15 mouse cellular contexts compared by ENCODE assay signal in the genomic region with DNA sequence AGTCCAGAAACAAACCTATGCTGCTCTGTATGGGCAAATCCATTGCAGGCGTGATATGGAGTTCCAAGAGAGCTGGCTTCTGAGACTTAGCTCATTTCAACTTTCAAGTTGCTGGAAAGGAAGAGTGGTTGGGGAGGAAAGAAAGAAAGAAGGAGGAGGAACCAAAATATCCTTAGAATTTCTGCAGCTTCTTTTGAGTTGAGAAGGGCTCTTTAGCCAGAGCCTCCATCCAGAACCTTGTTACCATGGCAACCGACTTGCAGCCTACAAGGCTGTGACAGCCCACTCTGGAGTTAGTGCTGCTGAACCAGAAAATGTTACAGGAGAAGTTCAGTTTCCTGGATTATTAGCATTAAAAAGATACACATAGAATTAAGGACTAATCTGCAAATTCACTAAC. TPM values are rescaled to one million over a fixed set of nuclear protein-coding genes. Genes with fewer than 3 reads are reported as not detected.
DNase-seq lines count a peak whose midpoint lies in the region; ATAC-seq and TF ChIP-seq lines count a peak whose summit lies in the region.
"Had no signal": no experiment of that assay in that cellular context is flagged by ENCODE, and none has a peak within 500 bp of the region (broad histone marks: within the 10 kb centered on the region; RNA-seq: fewer than 3 reads in every experiment).

No protein-coding gene starts in this region.

- H3K4me2 ChIP-seq in hindbrain, embryonic 13.5 days: no peak overlapping the region
- no peak overlapping the region for H3K4me2 ChIP-seq in embryonic facial prominence, embryonic 14.5 days (ENCODE audit: low read depth, low read length)
- no peak overlapping the region for H3K4me2 ChIP-seq in midbrain, embryonic 12.5 days (replicated peaks)
- H3K4me2 ChIP-seq: heart, embryonic 12.5 days; limb, embryonic 12.5 days; stomach, embryonic 15.5 days had no signal

- TF ChIP-seq POLR2A in thymus, adult 2 months (IDR thresholded peaks at IDR 0.05; ENCODE audit: control insufficient read depth, extremely low read depth, insufficient read depth, low read length, poor library complexity): no peak
- TF ChIP-seq POLR2A in heart, adult 2 months (IDR thresholded peaks at IDR 0.05; ENCODE audit: insufficient read depth, low read depth, low read length): no peak

- ATAC-seq in hindbrain, embryonic 13.5 days (ENCODE audit: low FRiP score): no peak
- no peak for ATAC-seq in embryonic facial prominence, embryonic 14.5 days (ENCODE audit: low read depth)
- 0 out of 2 replicates have a peak, but pooled peaks have one; percentile 63 for ATAC-seq in midbrain, embryonic 12.5 days (ENCODE audit: low FRiP score, low read depth)
- ATAC-seq: CD4-positive, CD25-positive, alpha-beta regulatory T cell, adult 4 months had no signal

- H3K4me3 ChIP-seq in hindbrain, embryonic 13.5 days: no peak overlapping the region
- no peak overlapping the region for H3K4me3 ChIP-seq in hindbrain, embryonic 10.5 days
- no peak overlapping the region for H3K4me3 ChIP-seq in embryonic facial prominence, embryonic 14.5 days (ENCODE audit: low read depth, low read length)
- H3K4me3 ChIP-seq in midbrain, embryonic 12.5 days: no peak overlapping the region
- H3K4me3 ChIP-seq in thymus, adult 2 months (ENCODE audit: control insufficient read depth, insufficient read depth, low read length): no peak overlapping the region
- no peak overlapping the region for H3K4me3 ChIP-seq in heart, adult 2 months
- H3K4me3 ChIP-seq: heart, embryonic 12.5 days; limb, embryonic 12.5 days; stomach, embryonic 15.5 days had no signal

- peaks cover 39% of the 10 kb centered on the region for H3K4me1 ChIP-seq in hindbrain, embryonic 13.5 days (replicated peaks)
- peaks cover 15% of the 10 kb centered on the region for H3K4me1 ChIP-seq in hindbrain, embryonic 10.5 days (replicated peaks)
- no peaks in the 10 kb centered on the region for H3K4me1 ChIP-seq in embryonic facial prominence, embryonic 14.5 days (ENCODE audit: control insufficient read depth, insufficient read depth, low read length)
- peaks cover 23% of the 10 kb centered on the region for H3K4me1 ChIP-seq in midbrain, embryonic 12.5 days
- no peaks in the 10 kb centered on the region for H3K4me1 ChIP-seq in thymus, adult 2 months (replicated peaks; ENCODE audit: control insufficient read depth, insufficient read depth, low read length)
- H3K4me1 ChIP-seq in heart, adult 2 months (ENCODE audit: control insufficient read depth, insufficient read depth, low read length): no peaks in the 10 kb centered on the region
- H3K4me1 ChIP-seq: heart, embryonic 12.5 days; stomach, embryonic 15.5 days had no signal

- H3K9me3 ChIP-seq in hindbrain, embryonic 13.5 days: no peaks in the 10 kb centered on the region
- no peaks in the 10 kb centered on the region for H3K9me3 ChIP-seq in hindbrain, embryonic 10.5 days
- H3K9me3 ChIP-seq in embryonic facial prominence, embryonic 14.5 days (ENCODE audit: control insufficient read depth, low read length): no peaks in the 10 kb centered on the region
- H3K9me3 ChIP-seq in midbrain, embryonic 12.5 days: no peaks in the 10 kb centered on the region
- H3K9me3 ChIP-seq: heart, embryonic 12.5 days; limb, embryonic 12.5 days; stomach, embryonic 15.5 days had no signal

- intact Hi-C loops in heart, adult 2 months (cut with DNase I): no loop called here

- H3K79me2 ChIP-seq in heart, adult 2 months (replicated peaks; ENCODE audit: control insufficient read depth, insufficient read depth, low read length): no peaks in the 10 kb centered on the region

- H3K9ac ChIP-seq in hindbrain, embryonic 13.5 days: no peak overlapping the region
- no peak overlapping the region for H3K9ac ChIP-seq in embryonic facial prominence, embryonic 14.5 days (ENCODE audit: low read depth, low read length)
- no peak overlapping the region for H3K9ac ChIP-seq in midbrain, embryonic 12.5 days (replicated peaks)
- no peak overlapping the region for H3K9ac ChIP-seq in heart, adult 2 months (ENCODE audit: low read depth, low read length)
- H3K9ac ChIP-seq: heart, embryonic 12.5 days; limb, embryonic 12.5 days; stomach, embryonic 15.5 days had no signal

- H3K27me3 ChIP-seq in hindbrain, embryonic 13.5 days: no peaks in the 10 kb centered on the region
- H3K27me3 ChIP-seq in hindbrain, embryonic 10.5 days (ENCODE audit: insufficient read depth, poor library complexity, severe bottlenecking): no peaks in the 10 kb centered on the region
- H3K27me3 ChIP-seq in embryonic facial prominence, embryonic 14.5 days (replicated peaks; ENCODE audit: control insufficient read depth, insufficient read depth, low read length): no peaks in the 10 kb centered on the region
- no peaks in the 10 kb centered on the region for H3K27me3 ChIP-seq in midbrain, embryonic 12.5 days
- no peaks in the 10 kb centered on the region for H3K27me3 ChIP-seq in thymus, adult 2 months (ENCODE audit: control insufficient read depth, insufficient read depth, low read length)
- no peaks in the 10 kb centered on the region for H3K27me3 ChIP-seq in heart, adult 2 months (ENCODE audit: control insufficient read depth, insufficient read depth, low read length)
- H3K27me3 ChIP-seq: heart, embryonic 12.5 days; limb, embryonic 12.5 days; stomach, embryonic 15.5 days had no signal

- no peaks in the 10 kb centered on the region; the same call in 1 of the 2 replicates for H3K36me3 ChIP-seq in hindbrain, embryonic 13.5 days
- H3K36me3 ChIP-seq in hindbrain, embryonic 10.5 days: no peaks in the 10 kb centered on the region
- H3K36me3 ChIP-seq in embryonic facial prominence, embryonic 14.5 days (ENCODE audit: control insufficient read depth, insufficient read depth, low read length): no peaks in the 10 kb centered on the region
- no peaks in the 10 kb centered on the region for H3K36me3 ChIP-seq in midbrain, embryonic 12.5 days
- H3K36me3 ChIP-seq in thymus, adult 2 months (ENCODE audit: control insufficient read depth, insufficient read depth, low read length): no peaks in the 10 kb centered on the region
- no peaks in the 10 kb centered on the region for H3K36me3 ChIP-seq in heart, adult 2 months (ENCODE audit: control insufficient read depth, insufficient read depth, low read length)
- H3K36me3 ChIP-seq: heart, embryonic 12.5 days; limb, embryonic 12.5 days; stomach, embryonic 15.5 days had no signal

- 68% methylated on average over 2 of the region's 2 CpGs for WGBS in hindbrain, embryonic 13.5 days
- 62% methylated on average over 2 of the region's 2 CpGs for WGBS in hindbrain, embryonic 10.5 days
- 78% methylated on average over 2 of the region's 2 CpGs for WGBS in embryonic facial prominence, embryonic 14.5 days
- WGBS in midbrain, embryonic 12.5 days: 56% methylated on average over 2 of the region's 2 CpGs
- WGBS in thymus, adult 2 months: 88% methylated on average over 2 of the region's 2 CpGs
- WGBS in heart, adult 2 months: 72% methylated on average over 2 of the region's 2 CpGs

- H3K27ac ChIP-seq in hindbrain, embryonic 13.5 days: peak overlapping the region; percentile 19
- no peak overlapping the region for H3K27ac ChIP-seq in hindbrain, embryonic 10.5 days
- no peak overlapping the region for H3K27ac ChIP-seq in embryonic facial prominence, embryonic 14.5 days (replicated peaks; ENCODE audit: low read depth, low read length)
- H3K27ac ChIP-seq in midbrain, embryonic 12.5 days (replicated peaks): no peak overlapping the region
- no peak overlapping the region for H3K27ac ChIP-seq in thymus, adult 2 months (ENCODE audit: control insufficient read depth, insufficient read depth, low read length)
- H3K27ac ChIP-seq in heart, adult 2 months: no peak overlapping the region
- H3K27ac ChIP-seq: limb, embryonic 12.5 days; stomach, embryonic 15.5 days had no signal

- TF ChIP-seq CTCF in thymus, adult 2 months (IDR thresholded peaks at IDR 0.05; ENCODE audit: borderline replicate concordance, control insufficient read depth, extremely low read depth, insufficient read depth, low read length, poor library complexity): no peak
- TF ChIP-seq CTCF in heart, adult 2 months (IDR thresholded peaks at IDR 0.05): no peak

- no peak for TF ChIP-seq EP300 in heart, adult 2 months (IDR thresholded peaks at IDR 0.05; ENCODE audit: insufficient read depth, low read depth, low read length)

- DNase-seq in hindbrain, embryonic 10.5 days (ENCODE audit: low spot score): no peak
- DNase-seq in R1 (ENCODE audit: low read depth, low spot score): peak; percentile 46
- DNase-seq in embryonic facial prominence, embryonic 14.5 days (ENCODE audit: low spot score): peak; percentile 57
- no peak for DNase-seq in thymus, adult 2 months
- no peak for DNase-seq in heart, adult 2 months
- no peak for DNase-seq in T-cell, adult 2 months (ENCODE audit: low spot score)
- DNase-seq: cerebellum, adult 11-12 months; kidney, adult 2 months; lung, postnatal 14 days had no signal

RNA-seq across cellular contexts. Expression of a gene that starts 46.1 kb away (rescaled TPM):
- polyA plus RNA-seq in hindbrain, embryonic 13.5 days (2015; fragmentation: Nextera tagmentation; extraction: Ambion mirVana): 32.0 and 32.8 TPM in 2 replicates
- 8.6 and 9.1 TPM in 2 replicates for polyA plus RNA-seq in hindbrain, embryonic 10.5 days (2016; fragmentation: Nextera tagmentation; extraction: Ambion mirVana)
- 3.4 and 3.5 TPM in 2 replicates for polyA plus RNA-seq in embryonic facial prominence, embryonic 14.5 days (2014; fragmentation: Nextera tagmentation; extraction: Ambion mirVana)
- polyA plus RNA-seq in midbrain, embryonic 12.5 days (2016; fragmentation: Nextera tagmentation; extraction: Ambion mirVana): 21.0 and 26.6 TPM in 2 replicates
- 0.19 and 0.34 TPM in 2 replicates for polyA plus RNA-seq in thymus, adult 2 months (2012; rRNA removed)
- total RNA-seq in heart, adult 2 months (2021): 1 to 10 TPM in 1 of 2 experiments, under 1 TPM in 1; 0.91 to 1.0 TPM
- 0.64 and 0.76 TPM in 2 replicates for polyA plus RNA-seq in heart, adult 2 months (2012; rRNA removed)
- polyA plus RNA-seq: CD4-positive, CD25-positive, alpha-beta regulatory T cell, adult 4 months had no signal

RNA-seq across cellular contexts. Expression of a gene that starts 52.0 kb away (rescaled TPM):
- polyA plus RNA-seq in hindbrain, embryonic 13.5 days (2015; fragmentation: Nextera tagmentation; extraction: Ambion mirVana): 19.7 and 20.6 TPM in 2 replicates
- 1.4 and 2.1 TPM in 2 replicates for polyA plus RNA-seq in hindbrain, embryonic 10.5 days (2016; fragmentation: Nextera tagmentation; extraction: Ambion mirVana)
- polyA plus RNA-seq in embryonic facial prominence, embryonic 14.5 days (2014; fragmentation: Nextera tagmentation; extraction: Ambion mirVana): 1.0 and 1.7 TPM in 2 replicates
- 8.1 and 10.2 TPM in 2 replicates for polyA plus RNA-seq in midbrain, embryonic 12.5 days (2016; fragmentation: Nextera tagmentation; extraction: Ambion mirVana)
- 0.65 and 0.81 TPM in 2 replicates for polyA plus RNA-seq in thymus, adult 2 months (2012; rRNA removed)
- under 1 TPM; 0.21 to 0.25 TPM for total RNA-seq in heart, adult 2 months (2021)
- polyA plus RNA-seq in heart, adult 2 months (2012; rRNA removed): 0.12 and 0.20 TPM in 2 replicates

Comparison
In these comparisons a context has a peak if more than half of its experiments do, and no peak if none do; other contexts are left out.
1. DNase-seq: peak in R1 (single experiment) and embryonic facial prominence, embryonic 14.5 days (single experiment); none in hindbrain, embryonic 10.5 days (single experiment), thymus, adult 2 months (single experiment), heart, adult 2 months (0 of 2) and T-cell, adult 2 months (single experiment).